Mouse (Mus musculus): ENCODE measurements around the gene Ccdc51. TPM values are rescaled to one million over a fixed set of nuclear protein-coding genes. Genes with fewer than 3 reads are reported as not detected.
A peak's percentile ranks its signal among the peaks of the same experiment; 100 is the strongest.

Ccdc51 gene
- polyA plus RNA-seq, 1 experiment from 2014 or later = 13.5 TPM

GRCm38 (mm10) chr9:109054712-109055111 is 27.6 kb upstream of the Ccdc51 start:
- Histone ChIP-seq H3K9ac (ENCODE audit: low read depth, low read length) (peak overlapping the region; percentile 45; the same call in 1 of the 2 replicates), H3K27me3 (ENCODE audit: control insufficient read depth, insufficient read depth, low read length) (no peaks in the 10 kb centered on the region), H3K4me2 (replicated peaks; ENCODE audit: low read depth, low read length) (peak overlapping the region; percentile 49), H3K9me3 (ENCODE audit: control insufficient read depth, low read length) (no peaks in the 10 kb centered on the region), H3K4me1 (ENCODE audit: control insufficient read depth, insufficient read depth, low read length) (peaks cover 16% of the 10 kb centered on the region; the same call in 1 of the 2 replicates), H3K27ac (ENCODE audit: low read depth, low read length) (peak overlapping the region; percentile 62), H3K4me3 (ENCODE audit: low read length) (peak overlapping the region; percentile 26), H3K36me3 (ENCODE audit: control insufficient read depth, insufficient read depth, low read length) (peaks cover 27% of the 10 kb centered on the region)
- peak; percentile 79 for ATAC-seq (ENCODE audit: low FRiP score, low TSS enrichment)
- 0% methylated on average over 7 of the region's 7 CpGs for WGBS

GRCm38 (mm10) chr9:109055271-109056030 is 26.8 kb upstream of the Ccdc51 start:
- H3K9ac ChIP-seq (ENCODE audit: low read depth, low read length) = peak overlapping the region; percentile 45; the same call in 1 of the 2 replicates

GRCm38 (mm10) chr9:109056081-109056690 is 26.1 kb upstream of the Ccdc51 start:
- Histone ChIP-seq H3K4me1 (ENCODE audit: control insufficient read depth, insufficient read depth, low read length) (peaks cover 16% of the 10 kb centered on the region; the same call in 1 of the 2 replicates), H3K27me3 (ENCODE audit: control insufficient read depth, insufficient read depth, low read length) (no peaks in the 10 kb centered on the region), H3K36me3 (ENCODE audit: control insufficient read depth, insufficient read depth, low read length) (peaks cover 38% of the 10 kb centered on the region), H3K9me3 (ENCODE audit: control insufficient read depth, low read length) (no peaks in the 10 kb centered on the region), H3K27ac (ENCODE audit: low read depth, low read length) (no peak overlapping the region), H3K4me3 (ENCODE audit: low read length) (no peak overlapping the region), H3K9ac (ENCODE audit: low read depth, low read length) (no peak overlapping the region), H3K4me2 (replicated peaks; ENCODE audit: low read depth, low read length) (no peak overlapping the region)
- no peak for ATAC-seq (ENCODE audit: low FRiP score, low TSS enrichment)
- WGBS = 94% methylated on average over 17 of the region's 17 CpGs

More at GRCm38 (mm10) chr9:109055271-109056030, 26.8 kb upstream of the Ccdc51 start:
- peaks cover 33% of the 10 kb centered on the region for H3K36me3 ChIP-seq (ENCODE audit: control insufficient read depth, insufficient read depth, low read length)
- H3K27me3 ChIP-seq (ENCODE audit: control insufficient read depth, insufficient read depth, low read length) = no peaks in the 10 kb centered on the region
- no peaks in the 10 kb centered on the region for H3K9me3 ChIP-seq (ENCODE audit: control insufficient read depth, low read length)
- H3K4me3 ChIP-seq (ENCODE audit: low read length) = peak overlapping the region; percentile 26
- peaks cover 16% of the 10 kb centered on the region; the same call in 1 of the 2 replicates for H3K4me1 ChIP-seq (ENCODE audit: control insufficient read depth, insufficient read depth, low read length)
- H3K4me2 ChIP-seq (replicated peaks; ENCODE audit: low read depth, low read length) = peak overlapping the region; percentile 49
- no peak for ATAC-seq (ENCODE audit: low FRiP score, low TSS enrichment)
- 95% methylated on average over 12 of the region's 12 CpGs for WGBS
- peak overlapping the region; percentile 61 for H3K27ac ChIP-seq (ENCODE audit: low read depth, low read length)

GRCm38 (mm10) chr9:109056916-109057315 is 25.4 kb upstream of the Ccdc51 start:
- Histone ChIP-seq H3K36me3 (ENCODE audit: control insufficient read depth, insufficient read depth, low read length) (peaks cover 38% of the 10 kb centered on the region), H3K4me2 (replicated peaks; ENCODE audit: low read depth, low read length) (no peak overlapping the region), H3K9ac (ENCODE audit: low read depth, low read length) (no peak overlapping the region), H3K4me1 (ENCODE audit: control insufficient read depth, insufficient read depth, low read length) (peaks cover 16% of the 10 kb centered on the region; the same call in 1 of the 2 replicates), H3K4me3 (ENCODE audit: low read length) (no peak overlapping the region), H3K9me3 (ENCODE audit: control insufficient read depth, low read length) (no peaks in the 10 kb centered on the region), H3K27me3 (ENCODE audit: control insufficient read depth, insufficient read depth, low read length) (no peaks in the 10 kb centered on the region), H3K27ac (ENCODE audit: low read depth, low read length) (no peak overlapping the region)
- ATAC-seq (ENCODE audit: low FRiP score, low TSS enrichment) = no peak
- WGBS = 87% methylated on average over 4 of the region's 4 CpGs

GRCm38 (mm10) chr9:109057543-109057942 is 24.8 kb upstream of the Ccdc51 start:
- peaks cover 16% of the 10 kb centered on the region; the same call in 1 of the 2 replicates for H3K4me1 ChIP-seq (ENCODE audit: control insufficient read depth, insufficient read depth, low read length)
- H3K27ac ChIP-seq (ENCODE audit: low read depth, low read length) = no peak overlapping the region
- no peaks in the 10 kb centered on the region for H3K9me3 ChIP-seq (ENCODE audit: control insufficient read depth, low read length)
- no peak overlapping the region for H3K4me3 ChIP-seq (ENCODE audit: low read length)
- H3K36me3 ChIP-seq (ENCODE audit: control insufficient read depth, insufficient read depth, low read length) = peaks cover 43% of the 10 kb centered on the region
- no peak for ATAC-seq (ENCODE audit: low FRiP score, low TSS enrichment)
- 96% methylated on average over 5 of the region's 5 CpGs for WGBS
- H3K9ac ChIP-seq (ENCODE audit: low read depth, low read length) = no peak overlapping the region
- no peaks in the 10 kb centered on the region for H3K27me3 ChIP-seq (ENCODE audit: control insufficient read depth, insufficient read depth, low read length)
- H3K4me2 ChIP-seq (replicated peaks; ENCODE audit: low read depth, low read length) = no peak overlapping the region

- no peak overlapping the region; the same call in 1 of the 2 replicates for H3K4me3 ChIP-seq (ENCODE audit: low read length)
- peak overlapping the region; percentile 90; the same call in 1 of the 2 replicates for H3K27ac ChIP-seq (ENCODE audit: low read depth, low read length)
- H3K27me3 ChIP-seq (ENCODE audit: control insufficient read depth, insufficient read depth, low read length) = no peaks in the 10 kb centered on the region
- peaks cover 49% of the 10 kb centered on the region for H3K36me3 ChIP-seq (ENCODE audit: control insufficient read depth, insufficient read depth, low read length)
- peaks cover 16% of the 10 kb centered on the region; the same call in 1 of the 2 replicates for H3K4me1 ChIP-seq (ENCODE audit: control insufficient read depth, insufficient read depth, low read length)
- 97% methylated on average over 19 of the region's 19 CpGs for WGBS
- peak overlapping the region; percentile 62; the same call in 1 of the 2 replicates for H3K9ac ChIP-seq (ENCODE audit: low read depth, low read length)
- H3K9me3 ChIP-seq (ENCODE audit: control insufficient read depth, low read length) = no peaks in the 10 kb centered on the region
- no peak overlapping the region for H3K4me2 ChIP-seq (replicated peaks; ENCODE audit: low read depth, low read length)
- ATAC-seq (ENCODE audit: low FRiP score, low TSS enrichment) = no peak
Observed at GRCm38 (mm10) chr9:109058006-109058765, 24.1 kb upstream of the Ccdc51 start.

- H3K27me3 ChIP-seq (ENCODE audit: control insufficient read depth, insufficient read depth, low read length) = no peaks in the 10 kb centered on the region
- peaks cover 14% of the 10 kb centered on the region; the same call in 1 of the 2 replicates for H3K4me1 ChIP-seq (ENCODE audit: control insufficient read depth, insufficient read depth, low read length)
- peak within 1 kb of the TSS; percentile 90; the same call in 1 of the 2 replicates for H3K27ac ChIP-seq (ENCODE audit: low read depth, low read length)
- peak within 1 kb of the TSS; percentile 62 for H3K9ac ChIP-seq (ENCODE audit: low read depth, low read length)
- H3K9me3 ChIP-seq (ENCODE audit: control insufficient read depth, low read length) = no peaks in the 10 kb centered on the region
- peak within 1 kb of the TSS; percentile 50 for H3K4me2 ChIP-seq (replicated peaks; ENCODE audit: low read depth, low read length)
- H3K36me3 ChIP-seq (ENCODE audit: control insufficient read depth, insufficient read depth, low read length) = peaks cover 61% of the 10 kb centered on the region
- H3K4me3 ChIP-seq (ENCODE audit: low read length) = peak within 1 kb of the TSS; percentile 36
- peak; percentile 79 for ATAC-seq (ENCODE audit: low FRiP score, low TSS enrichment)
- WGBS = 16% methylated on average over 15 of the region's 15 CpGs
Observed at GRCm38 (mm10) chr9:109059136-109059903, 23.0 kb upstream of the Ccdc51 start, which contains the start of gene Trex1. TSS of gene Trex1 (minus strand) at chr9:109059734.
